Mouse (Mus musculus) left cerebral cortex, postnatal 25 days (tissue): ENCODE measurements at regions not wholly inside any gene's neighbourhood (a gene's known extent, or its start where the extent isn't known, plus 50 kb on each side); places are given as distances from the start of the nearest gene placed in this dataset.

ENCODE experiments used
- DNase-seq, 2 experiments: peaks; one replicate each; pipeline ENCODE4 v3.0.0; 2022; ENCODE audit warnings: low spot score in 2 of 2, mixed read lengths in 1 of 2
- intact Hi-C: fragments of 180-260 bp; cut with DNase I; formaldehyde crosslinking; loops from one replicate; pipeline ENCODE4 v1.15.1; 2025

DNA sequence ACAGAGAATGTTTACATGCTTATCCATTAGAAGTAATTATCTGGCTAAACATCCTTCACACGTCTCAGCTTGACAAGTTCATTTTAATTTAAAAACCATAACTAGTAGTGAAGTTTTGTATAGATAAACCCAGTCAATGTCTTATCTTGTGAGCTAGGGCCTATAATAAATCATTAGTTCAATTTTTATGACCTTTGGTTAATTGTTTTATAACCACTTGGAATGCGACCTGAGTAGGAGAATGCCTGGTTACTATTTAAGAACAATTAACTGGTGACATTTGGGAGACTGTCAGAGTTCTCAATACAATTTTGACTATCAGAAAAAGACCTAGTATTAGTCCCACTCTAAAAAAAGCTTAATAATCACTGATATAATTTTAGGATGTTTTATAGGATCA lies 813.6 kb downstream of the Gm9008 start:
- DNase-seq: no peak
- intact Hi-C loops: no loop called here

- no peak for DNase-seq
- intact Hi-C loops: no loop called here
Observed at GRCm38 (mm10) chr6:75644363-75644720, 853.2 kb downstream of the Gm9008 start.

- no peak for DNase-seq
- intact Hi-C loops: no loop called here
Observed at GRCm38 (mm10) chr6:75643581-75644362, 853.8 kb downstream of the Gm9008 start.

DNA sequence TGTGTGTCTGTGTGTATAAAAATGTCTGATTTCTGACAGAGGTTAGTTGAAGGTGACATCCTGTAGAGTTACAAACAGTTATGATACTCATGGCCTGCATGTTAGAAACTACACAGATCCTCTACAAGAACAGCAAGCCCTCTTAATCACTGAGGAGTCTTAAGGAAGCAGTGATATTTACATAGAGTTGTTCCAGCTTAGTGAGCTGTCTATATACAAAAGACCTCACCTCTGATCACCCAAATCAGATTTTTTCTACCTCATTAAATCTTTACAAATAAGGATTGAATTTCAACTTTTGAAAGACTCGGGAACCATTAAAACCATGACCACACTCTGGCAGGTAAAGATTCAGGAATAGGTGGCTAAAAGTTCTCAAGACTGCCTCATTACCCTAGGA lies 861.5 kb downstream of the Gm9008 start:
- intact Hi-C loops: no loop called here
- no peak for DNase-seq

GRCm38 (mm10) chr6:75602536-75603279 lies 894.9 kb downstream of the Gm9008 start:
- intact Hi-C loops: no loop called here
- DNase-seq: peak in 1 of 2 experiments; percentile 11

- intact Hi-C loops: no loop called here
Observed at GRCm38 (mm10) chr6:75558431-75558830, 939.2 kb downstream of the Gm9008 start.

GRCm38 (mm10) chr6:75542247-75542700 lies 955.3 kb downstream of the Gm9008 start:
- intact Hi-C loops: no loop called here
- DNase-seq: no peak

More at GRCm38 (mm10) chr6:75558431-75558830, 939.2 kb downstream of the Gm9008 start:
- no peak for DNase-seq

GRCm38 (mm10) chr6:75539703-75540102 lies 957.9 kb downstream of the Gm9008 start:
- DNase-seq: no peak
- intact Hi-C loops: no loop called here
